Mouse (Mus musculus) stomach, embryonic 16.5 days (tissue): ENCODE measurements at regions not wholly inside any gene's neighbourhood (a gene's known extent, or its start where the extent isn't known, plus 50 kb on each side); places are given as distances from the start of the nearest gene placed in this dataset.
A peak's percentile ranks its signal among the peaks of the same experiment; 100 is the strongest.

ENCODE experiments used
- ATAC-seq: fragments of 200-750 bp; cut with Nextera tagmentation; 2 replicates; pipeline ENCODE4 v1.8.0; 2017; ENCODE audit warnings: moderate number of reproducible peaks, moderate TSS enrichment; ENCODE audit not compliant: insufficient read depth, low FRiP score
- H3K27ac ChIP-seq: fragments of 300-500 bp; sonication (generic); 2 replicates; pipeline ENCODE4 v1.5.1; 2014; ENCODE audit warnings: low read length
- H3K27me3 ChIP-seq: fragments of 300-500 bp; sonication (generic); 2 replicates; pipeline ENCODE4 v1.6.1; 2014; ENCODE audit warnings: low read length, control low read depth, mixed read lengths; ENCODE audit not compliant: control insufficient read depth, insufficient read depth
- H3K36me3 ChIP-seq: fragments of 300-500 bp; sonication (generic); 2 replicates; pipeline ENCODE4 v1.6.1; 2014; ENCODE audit warnings: low read length; ENCODE audit not compliant: control insufficient read depth, insufficient read depth
- H3K4me1 ChIP-seq: fragments of 300-500 bp; sonication (generic); 2 replicates; pipeline ENCODE4 v1.6.1; 2014; ENCODE audit warnings: low read length, control low read depth, mixed read lengths; ENCODE audit not compliant: control insufficient read depth, insufficient read depth
- H3K4me2 ChIP-seq: fragments of 300-500 bp; sonication (generic); 2 replicates; pipeline ENCODE4 v1.6.1; 2014; ENCODE audit warnings: low read depth, low read length, mixed read lengths
- H3K4me3 ChIP-seq: fragments of 300-500 bp; sonication (generic); replicated peaks from 2 replicates; pipeline ENCODE4 v1.5.1; 2014; ENCODE audit warnings: mild to moderate bottlenecking, low read length
- H3K9ac ChIP-seq: fragments of 300-500 bp; sonication (generic); 2 replicates; pipeline ENCODE4 v1.6.1; 2014; ENCODE audit warnings: low read length
- H3K9me3 ChIP-seq: fragments of 300-500 bp; sonication (generic); replicated peaks from 2 replicates; pipeline ENCODE4 v1.6.1; 2016; ENCODE audit warnings: low read length, control low read depth; ENCODE audit not compliant: control insufficient read depth
- WGBS: fragments of 180-500 bp; shearing (Covaris S2); extraction: QIAGEN DNeasy Blood & Tissue Kit; methylation state at CpG from one replicate; pipeline ENCODE4 v1.1.7; 2014; 5-methylcytosine and 5-hydroxymethylcytosine counted together

GRCm38 (mm10) chr4:84001645-84002044, 476.3 kb downstream of the Ccdc171 start:
- H3K4me1 ChIP-seq = no peaks in the 10 kb centered on the region
- H3K27me3 ChIP-seq = no peaks in the 10 kb centered on the region
- H3K27ac ChIP-seq = no peak overlapping the region
- H3K4me3 ChIP-seq = no peak overlapping the region
- peak; percentile 53; the same call in 1 of the 2 replicates for ATAC-seq
- no peaks in the 10 kb centered on the region for H3K36me3 ChIP-seq
- 65% methylated on average over 7 of the region's 7 CpGs for WGBS
- H3K9me3 ChIP-seq = no peaks in the 10 kb centered on the region
- no peak overlapping the region for H3K4me2 ChIP-seq
- H3K9ac ChIP-seq = no peak overlapping the region

GRCm38 (mm10) chr4:84004055-84004778, 478.9 kb downstream of the Ccdc171 start:
- Histone ChIP-seq H3K9me3 (no peaks in the 10 kb centered on the region), H3K4me2 (no peak overlapping the region), H3K4me1 (no peaks in the 10 kb centered on the region), H3K27me3 (no peaks in the 10 kb centered on the region), H3K27ac (no peak overlapping the region), H3K9ac (no peak overlapping the region), H3K4me3 (no peak overlapping the region), H3K36me3 (no peaks in the 10 kb centered on the region)
- ATAC-seq = no peak
- 63% methylated on average over 7 of the region's 7 CpGs for WGBS

- Histone ChIP-seq H3K9ac (no peak overlapping the region), H3K36me3 (no peaks in the 10 kb centered on the region), H3K4me3 (no peak overlapping the region), H3K4me2 (no peak overlapping the region), H3K9me3 (no peaks in the 10 kb centered on the region), H3K27me3 (no peaks in the 10 kb centered on the region), H3K27ac (no peak overlapping the region), H3K4me1 (no peaks in the 10 kb centered on the region)
- no peak for ATAC-seq
- 64% methylated on average over 10 of the region's 10 CpGs for whole genome bisulfite sequencing
Measured at GRCm38 (mm10) chr4:84004786-84005382, 479.5 kb downstream of the Ccdc171 start.

GRCm38 (mm10) chr4:84011941-84012340, 486.6 kb downstream of the Ccdc171 start:
- WGBS = 92% methylated on average over 6 of the region's 6 CpGs
- no peak overlapping the region for H3K27ac ChIP-seq
- H3K4me3 ChIP-seq = no peak overlapping the region

GRCm38 (mm10) chr4:84015139-84015538, 489.8 kb downstream of the Ccdc171 start:
- H3K4me2 ChIP-seq = no peak overlapping the region
- peaks cover 19% of the 10 kb centered on the region for H3K4me1 ChIP-seq
- no peak overlapping the region for H3K9ac ChIP-seq
- H3K36me3 ChIP-seq = no peaks in the 10 kb centered on the region
- WGBS = 88% methylated on average over 4 of the region's 4 CpGs
- no peak overlapping the region for H3K27ac ChIP-seq
- no peak for ATAC-seq
- H3K27me3 ChIP-seq = no peaks in the 10 kb centered on the region
- no peaks in the 10 kb centered on the region for H3K9me3 ChIP-seq
- no peak overlapping the region for H3K4me3 ChIP-seq

More at GRCm38 (mm10) chr4:84011941-84012340, 486.6 kb downstream of the Ccdc171 start:
- H3K27me3 ChIP-seq = no peaks in the 10 kb centered on the region
- no peak overlapping the region for H3K4me2 ChIP-seq
- no peaks in the 10 kb centered on the region for H3K36me3 ChIP-seq
- no peak for ATAC-seq
- H3K9ac ChIP-seq = no peak overlapping the region
- H3K4me1 ChIP-seq = no peaks in the 10 kb centered on the region
- no peaks in the 10 kb centered on the region for H3K9me3 ChIP-seq

- no peak overlapping the region for H3K4me2 ChIP-seq
- no peak; the same call in 1 of the 2 replicates for ATAC-seq
- no peaks in the 10 kb centered on the region for H3K36me3 ChIP-seq
- H3K4me1 ChIP-seq = peaks cover 23% of the 10 kb centered on the region
- no peaks in the 10 kb centered on the region for H3K27me3 ChIP-seq
- no peaks in the 10 kb centered on the region for H3K9me3 ChIP-seq
- 65% methylated on average over 8 of the region's 8 CpGs for WGBS
- H3K9ac ChIP-seq = 0 out of 2 replicates have a peak overlapping the region, but pooled peaks have one; percentile 3
- H3K27ac ChIP-seq = peak overlapping the region; percentile 68
- no peak overlapping the region for H3K4me3 ChIP-seq
Measured at GRCm38 (mm10) chr4:84015552-84016169, 490.3 kb downstream of the Ccdc171 start.

- no peaks in the 10 kb centered on the region for H3K9me3 ChIP-seq
- H3K27me3 ChIP-seq = no peaks in the 10 kb centered on the region
- H3K4me1 ChIP-seq = peaks cover 25% of the 10 kb centered on the region
- no peak for ATAC-seq
- H3K9ac ChIP-seq = no peak overlapping the region
- peak overlapping the region; percentile 58 for H3K27ac ChIP-seq
- H3K4me3 ChIP-seq = no peak overlapping the region
- H3K36me3 ChIP-seq = no peaks in the 10 kb centered on the region
- WGBS = 56% methylated on average over 7 of the region's 7 CpGs
- H3K4me2 ChIP-seq = no peak overlapping the region
Measured at GRCm38 (mm10) chr4:84018135-84018534, 492.8 kb downstream of the Ccdc171 start.

GRCm38 (mm10) chr4:84018774-84019173, 493.4 kb downstream of the Ccdc171 start:
- Histone ChIP-seq H3K4me1 (peaks cover 25% of the 10 kb centered on the region), H3K9me3 (no peaks in the 10 kb centered on the region), H3K4me2 (no peak overlapping the region), H3K27me3 (no peaks in the 10 kb centered on the region), H3K4me3 (no peak overlapping the region), H3K36me3 (no peaks in the 10 kb centered on the region), H3K9ac (no peak overlapping the region), H3K27ac (peak overlapping the region; percentile 58)
- ATAC-seq = 0 out of 2 replicates have a peak, but pooled peaks have one; percentile 47
- 49% methylated on average over 7 of the region's 7 CpGs for WGBS
